ENCODE assay signal across 15 mouse cellular contexts in genomic region chr16:30624640-30625039, GRCm38 (mm10).
"Had no signal": no experiment of that assay in that cellular context is flagged by ENCODE, and none has a peak within 500 bp of the region (broad histone marks: within the 10 kb centered on the region; RNA-seq: fewer than 3 reads in every experiment).

No protein-coding gene starts in this region.

- H3K4me1 ChIP-seq: liver, embryonic 13.5 days; liver, embryonic 15.5 days; midbrain, embryonic 12.5 days; neural tube, embryonic 15.5 days had no signal

- ATAC-seq: midbrain, embryonic 16.5 days had no signal

- H3K9ac ChIP-seq: liver, embryonic 13.5 days; liver, embryonic 15.5 days; lung, embryonic 14.5 days; midbrain, embryonic 12.5 days; neural tube, embryonic 13.5 days had no signal

- H3K4me3 ChIP-seq: liver, embryonic 13.5 days; liver, embryonic 15.5 days; midbrain, embryonic 10.5 days; midbrain, embryonic 12.5 days; myocyte; neural tube, embryonic 13.5 days; neural tube, embryonic 15.5 days had no signal

- H3K9me3 ChIP-seq: liver, embryonic 13.5 days; liver, embryonic 15.5 days; midbrain, embryonic 10.5 days; midbrain, embryonic 12.5 days; neural tube, embryonic 13.5 days; neural tube, embryonic 15.5 days had no signal

- H3K4me2 ChIP-seq: liver, embryonic 11.5 days; liver, embryonic 13.5 days; liver, embryonic 15.5 days; lung, embryonic 14.5 days; midbrain, embryonic 12.5 days; neural tube, embryonic 13.5 days; neural tube, embryonic 15.5 days had no signal

- DNase-seq: liver, embryonic 13.5 days; lung, adult 18-20 months; lung, embryonic 14.5 days; lung, postnatal 10 days; lung, postnatal 4 days; midbrain, embryonic 14.5 days; right cerebral cortex, postnatal 14 days had no signal

- H3K27ac ChIP-seq: liver, embryonic 13.5 days; liver, embryonic 15.5 days; midbrain, embryonic 10.5 days; midbrain, embryonic 12.5 days; neural tube, embryonic 13.5 days; neural tube, embryonic 15.5 days had no signal

- H3K27me3 ChIP-seq: liver, embryonic 13.5 days; liver, embryonic 15.5 days; midbrain, embryonic 12.5 days; neural tube, embryonic 13.5 days; neural tube, embryonic 15.5 days had no signal

- H3K36me3 ChIP-seq: liver, embryonic 13.5 days; liver, embryonic 15.5 days; midbrain, embryonic 10.5 days; midbrain, embryonic 12.5 days; neural tube, embryonic 13.5 days; neural tube, embryonic 15.5 days had no signal
